Mouse (Mus musculus): ENCODE data around the gene Ccni.

Ccni gene

DNA sequence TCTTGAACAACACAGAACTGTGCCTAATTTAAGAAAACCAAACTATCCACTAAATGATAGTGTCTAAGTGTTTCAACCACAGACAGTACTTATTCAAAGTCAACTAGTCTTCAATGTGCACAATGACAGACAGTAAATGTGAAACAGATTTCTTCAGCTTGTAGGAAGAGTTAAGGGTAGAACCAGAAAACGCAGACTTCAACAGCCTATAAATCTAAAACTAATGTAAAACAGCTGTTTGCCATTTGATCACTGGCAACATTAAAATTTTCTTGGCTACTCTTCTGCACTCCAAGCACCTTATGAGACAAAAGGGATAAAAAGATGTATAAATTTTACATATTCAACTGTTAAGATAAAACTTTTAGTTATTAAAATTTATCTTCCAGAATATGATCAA is 5.1 kb downstream of the Ccni start:
- DNase-seq (ENCODE audit: low read depth, low spot score): no peak

DNA sequence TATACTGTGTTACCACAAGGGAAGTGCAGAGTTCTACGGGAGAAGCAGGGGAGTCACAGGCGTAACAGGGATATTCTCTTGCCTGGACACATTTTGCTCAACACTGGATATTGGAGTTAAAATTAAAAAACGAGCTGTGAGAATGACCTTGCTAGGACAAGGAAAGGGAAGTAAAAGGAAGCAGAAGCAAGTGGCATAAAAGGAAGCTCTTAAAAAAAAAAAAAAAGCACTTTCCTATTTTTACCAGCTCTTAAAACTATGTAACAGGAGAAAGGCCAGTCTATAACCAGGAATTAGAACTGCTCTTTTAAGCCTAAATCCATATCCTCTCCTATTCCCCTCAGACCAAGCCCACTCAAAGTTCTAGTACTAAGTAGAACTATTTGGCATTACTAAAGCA is 8.1 kb downstream of the Ccni start:
- no peak for DNase-seq (ENCODE audit: low read depth, low spot score)

DNA sequence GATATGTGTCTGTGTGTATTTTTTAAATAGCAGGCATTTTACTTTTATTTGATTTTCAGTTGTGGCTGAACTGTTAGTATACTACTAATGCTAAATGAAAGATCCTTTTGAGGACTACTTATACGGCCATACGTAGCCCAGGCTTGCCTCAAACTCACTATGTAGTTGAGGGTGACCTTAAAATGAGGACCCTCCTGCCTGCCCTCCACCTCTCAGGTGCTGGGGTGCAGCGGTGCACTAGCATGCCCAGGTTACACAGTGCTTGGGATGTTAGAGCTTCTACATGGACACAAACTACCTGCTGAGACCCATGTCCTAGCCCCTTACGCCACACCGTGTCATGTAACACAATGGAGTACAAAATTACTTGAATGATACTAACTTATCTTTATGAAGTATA is 15.9 kb downstream of the Ccni start:
- no peak for DNase-seq (ENCODE audit: low read depth, low spot score)

DNA sequence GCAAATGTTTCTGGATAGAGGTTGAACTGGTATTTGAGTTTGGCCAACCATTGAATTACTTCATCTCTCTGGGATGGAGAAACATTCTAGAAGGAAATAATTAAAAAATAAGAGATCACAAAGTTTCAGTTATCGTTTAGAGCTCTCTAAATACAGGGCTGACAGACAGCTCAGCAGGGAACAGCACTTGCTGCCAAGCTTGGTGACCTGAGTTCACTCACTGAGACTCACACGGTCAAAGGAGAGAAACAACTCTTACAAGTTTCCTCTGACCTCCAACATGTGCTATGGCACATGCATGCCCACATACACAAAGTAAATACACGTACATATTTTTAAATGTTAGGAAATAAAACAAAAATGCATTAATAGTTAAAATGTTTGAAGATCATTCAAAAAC is 16.7 kb downstream of the Ccni start:
- no peak for DNase-seq (ENCODE audit: low read depth, low spot score)

DNA sequence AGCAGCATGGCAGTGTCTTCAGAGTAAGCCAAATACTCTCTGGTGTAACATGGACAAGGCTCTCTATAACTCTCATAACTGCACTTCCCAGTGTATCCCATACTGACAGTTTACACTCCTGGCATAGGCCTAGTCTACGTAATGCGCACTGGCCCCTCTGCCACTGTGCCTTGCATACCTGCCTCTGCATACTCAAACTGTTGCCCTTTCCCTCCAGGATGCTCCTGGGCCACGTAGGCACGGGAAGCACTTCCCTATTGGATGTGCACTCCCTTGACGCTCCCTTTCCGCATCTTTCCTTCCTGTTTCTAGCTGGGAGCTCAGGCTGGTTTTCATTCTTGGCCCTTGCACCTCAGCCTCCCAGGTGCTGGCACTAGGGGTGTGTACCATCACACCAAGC is 21.7 kb downstream of the Ccni start:
- no peak for DNase-seq (ENCODE audit: low read depth, low spot score)

DNA sequence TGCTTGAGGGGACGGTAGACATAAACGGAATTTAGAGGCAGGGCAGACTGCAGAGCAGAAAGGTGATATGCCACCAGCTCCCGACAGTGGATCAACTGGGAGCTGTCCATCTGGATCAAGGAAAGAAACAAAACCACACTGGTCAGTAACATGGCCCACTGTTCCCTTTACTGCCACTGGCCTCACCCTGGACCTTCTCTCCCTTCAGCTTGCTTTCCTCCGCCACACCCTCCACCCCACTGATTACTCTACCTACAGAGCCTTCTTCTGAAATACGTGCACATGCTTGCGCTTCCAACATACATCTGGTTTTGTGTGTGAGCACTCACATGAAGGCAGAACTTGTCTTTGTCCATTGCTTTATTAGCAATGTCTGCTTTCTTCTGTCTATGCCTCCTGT is 23.0 kb downstream of the Ccni start:
- DNase-seq (ENCODE audit: low read depth, low spot score): no peak

DNA sequence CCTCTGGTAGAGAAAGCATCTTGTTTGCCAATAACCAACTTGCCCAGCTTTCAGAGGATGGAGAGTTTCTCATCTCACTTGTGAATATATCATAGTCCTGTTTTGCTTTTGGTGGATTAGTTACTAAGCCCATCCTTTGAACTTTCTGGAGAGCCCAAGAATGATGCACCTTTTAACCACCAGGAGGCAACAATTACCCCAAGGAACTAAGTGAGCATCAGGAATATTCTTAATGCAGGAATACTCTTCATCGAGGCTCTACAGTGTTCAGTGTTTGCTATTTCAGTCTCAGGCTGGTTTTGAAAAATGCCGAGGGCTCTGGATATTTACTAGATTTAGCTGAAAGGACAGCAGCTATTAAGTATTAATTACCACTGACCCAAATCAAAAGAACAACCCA is 26.0 kb downstream of the Ccni start:
- DNase-seq (ENCODE audit: low read depth, low spot score): no peak

DNA sequence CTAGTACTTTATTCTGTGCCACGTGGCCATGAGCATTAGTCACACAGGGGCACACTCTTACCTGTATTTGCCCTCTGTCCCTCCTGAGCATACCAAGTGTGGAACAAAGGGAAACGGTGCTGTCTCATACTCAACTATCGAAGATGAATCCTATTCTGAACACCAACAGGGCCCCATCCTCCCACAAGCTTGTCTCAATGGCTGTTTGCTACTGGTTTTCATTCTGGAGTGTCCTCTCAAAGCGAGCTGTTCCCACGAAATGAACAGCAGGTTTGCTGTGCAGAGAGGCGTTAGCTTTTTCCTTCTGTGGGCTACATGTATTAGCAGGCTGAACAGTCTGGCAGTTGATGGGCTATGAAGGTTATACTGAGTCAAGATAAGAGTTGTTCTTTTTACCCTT is 27.7 kb downstream of the Ccni start:
- DNase-seq (ENCODE audit: low read depth, low spot score): no peak

DNA sequence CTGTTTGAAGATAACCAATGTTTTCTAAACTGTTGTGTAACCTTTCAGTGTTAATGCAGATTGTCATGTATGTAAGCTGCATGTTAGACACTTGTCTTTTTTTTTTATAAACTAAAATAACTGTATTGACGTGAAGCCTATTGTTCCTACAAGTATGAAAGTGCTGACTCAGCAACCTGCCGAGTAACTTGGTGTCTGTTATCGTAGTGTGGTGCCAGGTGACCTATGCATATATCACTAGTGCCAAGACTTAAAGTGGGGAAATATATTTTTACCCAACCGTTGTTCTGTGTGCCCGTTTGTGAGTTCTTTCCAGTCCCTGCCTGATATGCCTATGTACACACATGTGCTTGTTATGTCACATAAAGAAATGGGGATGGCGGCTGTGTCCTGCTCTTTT is 31.6 kb downstream of the Ccni start:
- DNase-seq (ENCODE audit: low read depth, low spot score): no peak

DNA sequence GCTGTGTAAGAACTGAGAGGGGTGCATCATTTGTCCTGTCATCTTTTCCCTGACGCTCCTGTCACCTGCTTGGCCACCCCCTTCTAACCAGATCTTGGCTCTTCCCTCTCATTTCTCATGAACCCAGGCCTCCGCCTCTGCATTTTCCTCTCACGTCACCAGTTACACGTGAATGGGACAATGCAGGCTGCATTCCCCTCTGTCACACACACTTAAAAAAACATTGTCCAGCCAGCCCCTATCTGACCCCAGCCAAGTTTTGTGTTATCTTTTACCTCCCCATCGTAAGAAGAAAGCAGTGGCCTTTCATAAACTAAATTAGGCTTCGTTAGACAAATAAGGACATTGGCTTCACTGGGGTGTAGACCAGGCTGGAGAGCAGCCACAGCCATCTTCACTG is 33.8 kb downstream of the Ccni start:
- no peak for DNase-seq (ENCODE audit: low read depth, low spot score)

DNA sequence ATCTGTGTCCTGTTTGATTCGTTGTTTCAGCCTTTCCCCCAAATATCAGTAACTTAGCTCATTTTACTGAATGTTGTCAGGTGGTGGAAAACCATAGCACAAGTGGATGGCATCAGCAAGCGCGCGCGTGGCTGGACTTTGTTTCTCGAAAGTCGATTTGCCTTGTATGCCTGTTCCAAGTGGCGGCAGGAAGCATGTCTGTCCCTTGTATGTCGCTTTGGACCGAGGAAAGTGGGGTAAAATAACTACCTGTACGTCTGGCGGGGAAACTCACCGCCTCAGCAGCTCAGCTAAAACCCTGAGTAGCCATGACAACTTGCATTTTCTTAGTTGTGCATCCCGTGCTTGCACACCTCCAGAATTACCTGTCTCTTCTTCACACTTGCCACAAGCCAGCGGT is 34.9 kb downstream of the Ccni start:
- DNase-seq (ENCODE audit: low read depth, low spot score): no peak

DNA sequence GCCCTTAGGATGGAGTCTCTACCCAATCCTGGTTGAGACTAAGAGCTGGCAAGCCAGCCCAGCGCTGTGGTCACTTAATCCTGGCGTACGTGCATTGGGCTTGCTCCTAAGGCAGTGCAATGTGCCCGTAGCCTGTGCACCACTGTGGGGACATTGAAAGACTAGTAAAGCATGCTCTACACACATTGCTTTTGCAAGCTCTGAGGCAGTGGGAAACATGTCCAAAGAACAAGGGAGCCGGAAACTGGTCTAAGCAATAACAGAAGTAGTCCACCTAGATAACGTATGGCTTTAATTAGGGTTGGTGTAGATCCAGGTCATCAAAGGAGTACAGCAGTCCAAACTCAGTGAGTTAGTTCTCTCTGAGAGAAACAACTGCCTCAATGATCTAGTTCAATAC is 37.6 kb downstream of the Ccni start:
- DNase-seq (ENCODE audit: low read depth, low spot score): no peak

DNA sequence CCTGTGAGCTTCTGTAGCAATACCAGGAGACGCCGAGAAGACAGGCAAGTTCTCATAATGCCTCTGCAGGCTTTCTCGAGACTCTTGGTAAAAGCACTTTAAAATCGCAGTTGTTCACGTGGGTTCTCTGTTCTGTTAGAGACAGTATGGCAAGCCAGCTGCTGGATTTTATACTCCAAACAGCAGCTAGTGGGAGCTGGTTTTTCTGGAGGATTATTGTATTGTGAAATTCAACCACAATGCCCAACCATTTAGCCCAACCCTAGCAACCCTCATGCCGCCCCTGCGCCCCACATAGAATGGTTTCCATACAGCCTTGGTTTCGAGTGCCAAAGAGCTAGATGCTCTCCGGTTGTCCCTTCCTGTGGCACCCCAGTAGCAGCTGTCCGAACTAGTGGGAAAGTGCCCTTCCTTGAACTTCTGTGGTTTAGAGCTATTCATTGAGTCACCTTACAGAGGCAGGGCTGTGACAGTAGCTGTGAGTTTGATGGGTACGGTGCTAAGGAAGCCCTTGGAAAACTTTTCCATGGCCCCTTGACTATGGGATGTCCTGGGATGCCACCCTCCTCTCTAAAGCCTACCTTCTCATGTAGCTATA is 38.3 kb downstream of the Ccni start:
- no peak for DNase-seq (ENCODE audit: low read depth, low spot score)

DNA sequence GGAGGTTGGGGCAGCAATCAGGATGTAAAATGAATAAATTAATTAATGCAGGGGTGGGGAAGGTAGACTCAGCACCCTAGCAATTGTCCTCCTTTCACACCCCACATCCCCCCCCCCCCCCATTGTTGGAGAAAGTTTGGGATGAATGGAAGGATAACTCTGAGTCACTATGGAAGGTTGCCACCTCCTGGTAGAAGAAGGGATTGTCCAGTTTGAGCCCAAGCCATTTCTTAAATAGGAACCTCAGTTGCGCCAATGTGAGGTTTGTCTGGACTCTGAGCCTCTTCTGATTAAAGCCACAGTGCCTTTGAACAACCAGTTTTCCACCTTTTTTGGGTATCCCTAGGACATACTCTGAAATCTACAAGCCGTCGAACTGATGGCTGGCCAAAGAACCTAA is 42.8 kb downstream of the Ccni start:
- peak; percentile 37 for DNase-seq (ENCODE audit: low read depth, low spot score)

DNA sequence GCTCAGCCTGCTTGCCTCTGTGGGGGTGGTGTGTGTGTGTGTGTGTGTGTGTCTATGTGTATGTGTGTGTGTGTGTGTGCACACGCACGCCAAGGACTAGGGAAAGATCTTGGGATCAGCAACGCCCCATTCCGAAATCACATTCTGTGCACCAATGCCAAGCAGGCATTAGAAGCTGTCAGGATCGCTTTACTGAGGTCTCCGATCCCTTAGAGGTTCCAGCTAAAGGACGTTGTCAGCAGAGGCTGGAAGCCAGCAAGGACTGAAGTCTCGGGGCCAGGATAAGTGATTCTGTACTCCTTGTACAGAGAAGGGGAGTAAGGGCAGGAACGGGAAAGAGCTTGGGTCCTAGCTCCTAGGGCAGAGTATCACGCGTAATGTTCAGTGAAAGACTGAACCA is 51.9 kb downstream of the Ccni start:
- no peak for DNase-seq (ENCODE audit: low read depth, low spot score)

DNA sequence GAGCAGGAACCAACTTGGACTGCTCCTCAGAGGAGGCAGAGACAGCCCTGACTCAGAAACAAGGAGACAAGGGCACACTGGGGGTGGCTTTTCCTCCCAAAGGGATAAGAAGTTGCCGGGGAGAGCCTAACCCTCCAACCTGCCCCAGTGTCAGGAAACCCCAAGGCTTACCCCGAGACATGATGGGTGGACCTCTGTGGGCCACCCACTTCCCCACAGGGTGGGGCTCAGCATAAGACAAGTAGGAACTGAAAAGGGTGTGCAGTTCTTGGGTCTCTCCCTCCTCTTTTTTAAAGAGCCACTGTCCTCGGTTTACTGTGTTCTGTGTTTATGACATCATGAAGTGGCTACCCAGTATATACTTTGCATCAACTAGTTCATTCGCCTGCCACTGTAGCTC is 53.8 kb downstream of the Ccni start:
- DNase-seq (ENCODE audit: low read depth, low spot score): no peak

DNA sequence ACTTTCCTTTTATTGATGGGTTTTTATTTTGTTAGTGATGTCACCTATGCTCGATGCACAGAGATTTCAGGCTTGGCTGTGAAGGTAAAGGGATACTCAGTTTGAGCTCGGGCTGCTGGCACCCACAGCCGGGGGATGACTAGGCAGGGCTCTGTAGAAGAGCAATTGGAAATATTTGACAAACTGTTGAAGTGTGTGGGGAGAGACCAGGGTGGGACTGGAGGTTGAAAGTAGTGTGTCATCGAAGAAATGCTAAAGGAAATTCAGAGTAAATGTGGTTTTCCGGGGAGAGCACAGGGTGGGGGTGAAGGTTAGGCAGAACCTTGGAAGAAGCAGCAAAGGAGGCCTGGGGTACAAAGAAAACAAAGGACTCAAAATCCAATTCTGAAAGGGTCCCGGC is 54.3 kb downstream of the Ccni start:
- DNase-seq (ENCODE audit: low read depth, low spot score): no peak

DNA sequence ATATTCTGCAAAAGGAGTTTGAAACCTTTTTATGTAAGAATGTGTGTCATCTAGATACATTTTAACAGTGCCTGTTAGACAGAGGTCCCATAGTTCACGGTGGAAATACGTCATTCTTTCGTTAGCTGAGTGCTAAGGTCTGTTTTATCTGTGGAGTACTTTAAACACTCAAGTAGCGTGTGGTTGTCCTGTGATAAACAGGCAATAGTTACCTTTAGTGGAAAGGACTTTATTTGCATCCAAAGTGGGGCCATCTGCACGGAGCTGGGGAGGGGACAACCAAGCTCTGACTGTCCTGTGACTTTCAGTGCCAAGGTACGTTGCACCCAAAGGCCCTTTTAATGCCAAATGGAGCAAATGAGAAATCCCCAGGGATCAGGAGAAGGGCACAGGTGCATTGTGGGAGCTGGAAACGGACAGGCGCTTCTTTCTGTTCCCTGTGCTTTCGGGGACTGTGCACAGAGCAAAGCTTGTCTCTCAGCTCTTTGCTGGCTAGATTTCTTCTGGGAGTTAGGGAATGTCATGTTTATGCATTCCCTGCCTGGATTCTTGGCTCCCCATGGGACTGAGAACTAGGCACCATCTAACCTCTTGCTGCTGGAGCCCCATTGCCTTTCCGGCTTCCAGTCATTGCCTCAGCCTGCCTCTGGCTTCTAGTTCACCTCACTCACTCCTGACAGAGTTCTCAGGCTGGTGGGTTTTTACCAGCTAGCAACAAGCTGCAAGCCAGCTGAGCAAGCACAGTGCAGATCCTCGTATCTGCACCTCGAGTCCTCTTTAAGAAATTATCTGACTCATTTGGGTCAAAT is 56.1 kb downstream of the Ccni start:
- no peak for DNase-seq (ENCODE audit: low read depth, low spot score)

DNA sequence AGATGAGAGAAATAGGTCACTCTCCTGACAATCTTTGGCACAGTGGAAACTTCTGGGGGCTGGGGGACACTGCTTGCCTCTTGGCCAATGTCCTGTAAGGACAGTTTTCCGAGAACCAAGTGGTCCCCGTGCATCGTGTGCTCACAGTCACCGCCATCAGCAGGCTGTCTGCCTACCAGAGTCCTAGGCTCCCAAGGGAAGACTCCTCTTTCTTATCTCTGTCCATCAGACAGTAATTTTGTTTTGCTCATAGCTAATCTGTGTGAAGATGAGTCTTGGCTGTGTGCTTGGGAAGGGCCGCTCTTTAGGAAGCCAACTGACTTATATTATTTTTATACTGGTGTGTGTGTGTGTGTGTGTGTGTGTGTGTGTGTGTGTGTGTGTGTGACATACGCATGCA is 60.8 kb downstream of the Ccni start:
- no peak for DNase-seq (ENCODE audit: low read depth, low spot score)

DNA sequence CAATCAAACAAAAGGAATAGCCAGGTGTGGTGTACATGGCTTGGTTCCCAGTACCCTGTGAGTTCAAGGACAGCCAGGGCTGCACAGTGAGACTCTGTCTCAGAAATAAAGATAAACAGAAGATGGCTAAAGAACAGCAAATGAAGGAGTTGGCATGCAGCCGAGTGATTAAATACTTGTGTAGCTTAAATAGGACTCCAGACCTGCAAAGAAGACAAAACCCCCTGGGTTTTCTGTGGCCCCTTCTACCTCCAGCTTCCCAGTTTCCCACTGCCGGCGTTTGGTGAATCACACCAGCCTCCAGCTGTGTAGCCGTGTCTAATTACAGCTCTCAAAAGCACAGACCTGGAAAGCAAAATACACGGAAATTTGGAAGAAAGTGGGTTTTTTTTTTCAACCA is 61.4 kb downstream of the Ccni start:
- DNase-seq (ENCODE audit: low read depth, low spot score): no peak

DNA sequence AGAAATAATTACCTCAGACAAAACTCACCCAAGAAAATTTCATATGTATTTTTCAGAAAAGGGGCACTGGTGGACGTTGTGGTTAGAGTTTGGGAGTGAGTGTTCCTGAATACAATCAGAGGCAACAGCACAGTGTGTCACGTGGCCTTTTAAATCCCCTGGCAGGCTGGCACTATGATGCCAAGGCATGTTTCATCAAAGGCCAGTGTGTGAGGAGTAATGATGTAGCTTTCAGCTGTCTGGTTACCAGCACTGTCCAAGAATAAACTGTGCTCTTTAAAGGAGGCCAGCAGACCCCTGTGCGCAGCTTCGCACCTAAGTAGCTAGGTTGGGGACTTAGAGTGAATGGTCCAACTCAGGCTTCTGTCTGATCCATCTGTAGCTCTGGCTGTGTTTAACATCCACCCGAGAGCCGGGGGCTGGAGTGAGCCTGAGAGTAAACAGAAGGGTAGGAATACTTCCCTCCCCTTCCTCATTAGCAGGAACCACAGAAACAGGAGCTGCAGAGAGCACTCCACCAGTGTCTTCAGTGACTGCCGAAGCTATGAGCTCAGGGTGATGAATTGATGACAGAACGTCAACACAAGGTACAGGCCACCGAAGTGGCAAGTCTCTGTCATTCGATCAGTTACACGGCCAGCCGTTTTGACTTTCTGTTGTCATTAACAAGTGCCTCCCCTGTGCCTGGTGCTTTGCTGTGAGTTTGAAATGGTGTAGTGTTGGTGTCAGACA is 62.8 kb downstream of the Ccni start:
- no peak for DNase-seq (ENCODE audit: low read depth, low spot score)

DNA sequence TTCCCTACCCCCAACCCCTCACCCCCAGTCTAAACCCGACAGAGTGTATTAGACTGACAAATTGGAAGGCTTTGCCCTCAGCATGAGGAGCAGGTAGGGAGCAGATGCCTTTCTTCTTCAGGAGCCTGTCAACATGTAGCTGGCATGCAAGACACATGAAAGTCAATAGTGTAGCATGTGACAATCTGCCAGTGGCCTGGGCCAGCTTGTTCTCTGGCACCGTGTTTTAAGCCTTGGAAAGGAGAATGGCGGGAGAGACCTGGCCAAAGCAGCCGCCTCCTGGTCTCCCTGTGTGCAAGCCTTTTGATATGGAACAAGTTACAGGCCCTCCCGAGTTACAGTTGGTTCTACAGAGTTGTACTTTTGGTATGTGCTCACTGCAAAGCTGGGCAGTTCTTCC is 65.5 kb downstream of the Ccni start:
- DNase-seq (ENCODE audit: low read depth, low spot score): no peak

DNA sequence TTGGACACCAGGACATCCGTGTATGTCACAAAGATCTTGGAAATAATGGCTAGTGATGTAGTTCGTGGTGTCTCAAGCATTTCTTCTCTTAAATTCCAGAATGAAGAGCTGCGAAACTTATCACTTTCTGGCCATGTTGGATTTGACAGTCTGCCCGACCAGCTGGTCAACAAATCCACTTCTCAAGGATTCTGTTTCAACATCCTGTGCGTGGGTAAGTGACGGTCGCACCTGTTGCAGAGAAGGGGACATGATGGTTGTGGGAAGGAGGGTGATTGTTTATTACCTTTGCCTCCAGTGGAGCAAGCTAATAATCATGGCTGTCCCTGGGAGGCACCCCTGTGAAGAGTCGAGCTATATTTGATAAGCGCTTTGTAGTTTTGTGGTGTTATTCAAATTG is 66.9 kb downstream of the Ccni start:
- DNase-seq (ENCODE audit: low read depth, low spot score): no peak
